Mouse (Mus musculus) lung, postnatal 0 days (tissue): ENCODE measurements around the gene Chmp4b. TPM values are rescaled to one million over a fixed set of nuclear protein-coding genes. Genes with fewer than 3 reads are reported as not detected.

Experiments
- ATAC-seq: fragments of 200-750 bp; cut with Nextera tagmentation; 2 replicates; pipeline ENCODE4 v1.8.0; 2017; ENCODE audit warnings: moderate library complexity
- DNase-seq: peaks from one replicate; pipeline ENCODE4 v3.0.0-alpha.2; 2016; ENCODE audit warnings: low spot score
- H3K27ac ChIP-seq: fragments of 300-500 bp; sonication (generic); 2 replicates; pipeline ENCODE4 v1.5.1; 2014; ENCODE audit warnings: antibody characterized with exemption, mild to moderate bottlenecking, low read length, mixed read lengths
- H3K27me3 ChIP-seq: fragments of 300-500 bp; sonication (generic); replicated peaks from 2 replicates; pipeline ENCODE4 v1.6.1; 2014; ENCODE audit warnings: low read length, mixed read lengths; ENCODE audit not compliant: insufficient read depth
- H3K36me3 ChIP-seq: fragments of 300-500 bp; sonication (generic); 2 replicates; pipeline ENCODE4 v1.6.1; 2014; ENCODE audit warnings: low read length, mixed read lengths; ENCODE audit not compliant: insufficient read depth
- H3K4me1 ChIP-seq: fragments of 300-500 bp; sonication (generic); 2 replicates; pipeline ENCODE4 v1.6.1; 2014; ENCODE audit warnings: antibody characterized with exemption, low read depth, low read length, mixed read lengths; ENCODE audit not compliant: insufficient read depth
- H3K4me2 ChIP-seq: fragments of 300-500 bp; sonication (generic); replicated peaks from 2 replicates; pipeline ENCODE4 v1.6.1; 2014; ENCODE audit warnings: low read depth, mild to moderate bottlenecking, low read length, moderate library complexity, mixed read lengths
- H3K4me3 ChIP-seq: fragments of 300-500 bp; sonication (generic); 2 replicates; pipeline ENCODE4 v1.5.1; 2014; ENCODE audit warnings: low read depth, low read length
- H3K9ac ChIP-seq: fragments of 300-500 bp; sonication (generic); replicated peaks from 2 replicates; pipeline ENCODE4 v1.6.1; 2014; ENCODE audit warnings: low read depth, mild to moderate bottlenecking
- H3K9me3 ChIP-seq: fragments of 300-500 bp; sonication (generic); 2 replicates; pipeline ENCODE4 v1.6.1; 2016; ENCODE audit warnings: low read length, mixed read lengths
- CTCF ChIP-seq: IDR thresholded peaks from 2 replicates; pipeline ENCODE4 v1.5.1; 2016; ENCODE audit warnings: antibody characterized with exemption, mild to moderate bottlenecking
- EP300 ChIP-seq: IDR thresholded peaks from 2 replicates; pipeline ENCODE4 v1.6.1; 2016; ENCODE audit warnings: antibody characterized with exemption, mild to moderate bottlenecking, control low read depth
- WGBS: fragments of 180-500 bp; shearing (Covaris S2); extraction: QIAGEN DNeasy Blood & Tissue Kit; methylation state at CpG from one replicate; pipeline ENCODE4 v1.1.7; 2014; 5-methylcytosine and 5-hydroxymethylcytosine counted together
- polyA plus RNA-seq: library from polyadenylated mRNA; unstranded; fragments of >200 nt; fragmentation: Nextera tagmentation; extraction: Ambion mirVana; gene quantifications from 2 replicates; pipeline ENCODE4 v1.2.1, GENCODE M21; 2015

Chmp4b gene
- polyA plus RNA-seq, 1 experiment from 2014 or later: 33.7 TPM

GRCm38 (mm10) chr2:154695690-154696089 lies 44.2 kb downstream of the Chmp4b start:
- no peaks in the 10 kb centered on the region for H3K4me1 ChIP-seq
- ATAC-seq (no peak), DNase-seq (no peak)
- TF ChIP-seq EP300: no peak
- no peak for TF ChIP-seq CTCF
- no peaks in the 10 kb centered on the region for H3K9me3 ChIP-seq
- H3K4me3 ChIP-seq: no peak overlapping the region
- no peak overlapping the region for H3K4me2 ChIP-seq
- H3K27me3 ChIP-seq: no peaks in the 10 kb centered on the region
- H3K9ac ChIP-seq: no peak overlapping the region
- H3K36me3 ChIP-seq: peaks cover 24% of the 10 kb centered on the region
- 70% methylated on average over 8 of the region's 8 CpGs for WGBS
- H3K27ac ChIP-seq: no peak overlapping the region

GRCm38 (mm10) chr2:154696660-154697059 lies 45.2 kb downstream of the Chmp4b start:
- no peak; the same call in 1 of the 2 replicates for ATAC-seq
- TF ChIP-seq EP300 (no peak), CTCF (no peak)
- WGBS: 86% methylated on average over 3 of the region's 3 CpGs
- no peaks in the 10 kb centered on the region for H3K27me3 ChIP-seq
- no peak overlapping the region for H3K27ac ChIP-seq
- H3K9me3 ChIP-seq: no peaks in the 10 kb centered on the region
- no peak overlapping the region for H3K4me2 ChIP-seq
- no peak overlapping the region for H3K9ac ChIP-seq
- H3K36me3 ChIP-seq: peaks cover 22% of the 10 kb centered on the region
- no peak overlapping the region for H3K4me3 ChIP-seq
- H3K4me1 ChIP-seq: no peaks in the 10 kb centered on the region
- no peak for DNase-seq

GRCm38 (mm10) chr2:154699360-154699759 lies 47.9 kb downstream of the Chmp4b start:
- no peak overlapping the region for H3K4me2 ChIP-seq
- 93% methylated on average over 4 of the region's 4 CpGs for WGBS
- DNase-seq: no peak
- peaks cover 9% of the 10 kb centered on the region; the same call in 1 of the 2 replicates for H3K36me3 ChIP-seq
- no peak for ATAC-seq
- H3K4me3 ChIP-seq: no peak overlapping the region
- no peak overlapping the region for H3K27ac ChIP-seq
- TF ChIP-seq CTCF: no peak
- no peak for TF ChIP-seq EP300
- H3K9me3 ChIP-seq: no peaks in the 10 kb centered on the region
- no peaks in the 10 kb centered on the region for H3K27me3 ChIP-seq
- no peaks in the 10 kb centered on the region for H3K4me1 ChIP-seq
- no peak overlapping the region for H3K9ac ChIP-seq

- Histone ChIP-seq H3K36me3 (0 out of 2 replicates have a peak, but pooled peaks cover under 1% of the 10 kb centered on the region), H3K9me3 (no peaks in the 10 kb centered on the region), H3K9ac (no peak overlapping the region), H3K4me3 (no peak overlapping the region), H3K4me2 (no peak overlapping the region), H3K4me1 (no peaks in the 10 kb centered on the region), H3K27me3 (no peaks in the 10 kb centered on the region), H3K27ac (no peak overlapping the region)
- 62% methylated on average over 2 of the region's 2 CpGs for WGBS
- ATAC-seq: no peak
- TF ChIP-seq EP300 (no peak), CTCF (no peak)
- no peak for DNase-seq
Measured at GRCm38 (mm10) chr2:154700177-154700576, 48.7 kb downstream of the Chmp4b start.

- WGBS: 5% methylated on average over 17 of the region's 17 CpGs
- Histone ChIP-seq H3K9me3 (no peaks in the 10 kb centered on the region), H3K27me3 (no peaks in the 10 kb centered on the region), H3K36me3 (no peaks in the 10 kb centered on the region), H3K4me2 (peak overlapping the region; percentile 34), H3K4me1 (no peaks in the 10 kb centered on the region), H3K27ac (no peak overlapping the region), H3K9ac (no peak overlapping the region), H3K4me3 (no peak overlapping the region)
- ATAC-seq: peak; percentile 76
- TF ChIP-seq EP300 (no peak), CTCF (peak; percentile 97)
- DNase-seq: peak; percentile 78
Measured at GRCm38 (mm10) chr2:154702637-154703315, 51.3 kb downstream of the Chmp4b start.

- no peak for ATAC-seq
- 63% methylated on average over 11 of the region's 11 CpGs for WGBS
Measured at GRCm38 (mm10) chr2:154706526-154707280, 55.2 kb downstream of the Chmp4b start.

More at GRCm38 (mm10) chr2:154706526-154707280, 55.2 kb downstream of the Chmp4b start:
- H3K36me3 ChIP-seq: no peaks in the 10 kb centered on the region
- TF ChIP-seq CTCF (no peak), EP300 (no peak)
- no peaks in the 10 kb centered on the region for H3K27me3 ChIP-seq
- H3K27ac ChIP-seq: no peak overlapping the region
- H3K4me2 ChIP-seq: no peak overlapping the region
- H3K4me3 ChIP-seq: no peak overlapping the region
- H3K9ac ChIP-seq: no peak overlapping the region
- no peaks in the 10 kb centered on the region for H3K9me3 ChIP-seq
- H3K4me1 ChIP-seq: no peaks in the 10 kb centered on the region
- DNase-seq: no peak
